Mouse (Mus musculus): ENCODE measurements around the gene Fgf22. TPM values are rescaled to one million over a fixed set of nuclear protein-coding genes. Genes with fewer than 3 reads are reported as not detected.
A peak's percentile ranks its signal among the peaks of the same experiment; 100 is the strongest.

Fgf22 gene
- polyA plus RNA-seq, 1 experiment from 2014 or later, result 1.8 TPM

- H3K4me3 ChIP-seq (ENCODE audit: low read depth, low read length), result peak overlapping the region; percentile 94
- no peaks in the 10 kb centered on the region; the same call in 1 of the 2 replicates for H3K27me3 ChIP-seq (ENCODE audit: control insufficient read depth, insufficient read depth, low read depth, low read length)
- 10% methylated on average over 40 of the region's 40 CpGs for WGBS
- H3K9ac ChIP-seq (ENCODE audit: low read depth, low read length), result peak overlapping the region; percentile 98; the same call in 1 of the 2 replicates
- peak overlapping the region; percentile 89 for H3K4me2 ChIP-seq (ENCODE audit: low read length)
- H3K27ac ChIP-seq (ENCODE audit: low read length), result peak overlapping the region; percentile 91
- no peaks in the 10 kb centered on the region for H3K36me3 ChIP-seq (ENCODE audit: control insufficient read depth, insufficient read depth, low read length)
- peaks cover 32% of the 10 kb centered on the region for H3K4me1 ChIP-seq (ENCODE audit: control insufficient read depth, insufficient read depth, low read length)
- no peaks in the 10 kb centered on the region for H3K9me3 ChIP-seq (replicated peaks; ENCODE audit: control insufficient read depth, low read length, poor library complexity, severe bottlenecking)
- peak; percentile 87 for ATAC-seq
These were observed 12.7 kb downstream of the Fgf22 start for GRCm38 (mm10) chr10:79767372-79768244.

DNA sequence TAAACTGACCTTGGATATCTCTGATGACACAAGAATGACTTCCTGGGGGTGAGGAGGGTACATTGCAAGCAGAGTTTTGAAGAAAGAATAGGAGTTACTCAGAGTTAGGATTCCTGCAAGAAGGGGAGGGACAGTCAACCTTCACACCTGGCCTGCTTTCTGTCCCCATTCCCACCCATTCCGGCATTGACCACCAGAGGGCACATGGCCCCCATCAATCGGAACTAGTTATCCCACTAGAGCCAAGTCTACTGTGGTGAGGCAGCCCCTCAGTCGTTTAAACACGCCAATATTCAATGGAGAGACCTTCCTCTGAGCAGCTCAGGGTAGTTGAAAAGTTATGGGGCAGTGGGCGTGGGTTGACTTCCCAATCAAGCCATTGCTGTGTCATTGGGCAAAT, 13.5 kb downstream of the Fgf22 start:
- no peak overlapping the region for H3K27ac ChIP-seq (ENCODE audit: low read length)
- peak overlapping the region; percentile 89; the same call in 1 of the 2 replicates for H3K4me2 ChIP-seq (ENCODE audit: low read length)
- no peak overlapping the region for H3K4me3 ChIP-seq (ENCODE audit: low read depth, low read length)
- WGBS, result 4% methylated on average over 5 of the region's 5 CpGs
- H3K9me3 ChIP-seq (replicated peaks; ENCODE audit: control insufficient read depth, low read length, poor library complexity, severe bottlenecking), result no peaks in the 10 kb centered on the region
- ATAC-seq, result no peak
- no peaks in the 10 kb centered on the region; the same call in 1 of the 2 replicates for H3K27me3 ChIP-seq (ENCODE audit: control insufficient read depth, insufficient read depth, low read depth, low read length)
- H3K36me3 ChIP-seq (ENCODE audit: control insufficient read depth, insufficient read depth, low read length), result no peaks in the 10 kb centered on the region
- peaks cover 32% of the 10 kb centered on the region for H3K4me1 ChIP-seq (ENCODE audit: control insufficient read depth, insufficient read depth, low read length)
- H3K9ac ChIP-seq (ENCODE audit: low read depth, low read length), result no peak overlapping the region

DNA sequence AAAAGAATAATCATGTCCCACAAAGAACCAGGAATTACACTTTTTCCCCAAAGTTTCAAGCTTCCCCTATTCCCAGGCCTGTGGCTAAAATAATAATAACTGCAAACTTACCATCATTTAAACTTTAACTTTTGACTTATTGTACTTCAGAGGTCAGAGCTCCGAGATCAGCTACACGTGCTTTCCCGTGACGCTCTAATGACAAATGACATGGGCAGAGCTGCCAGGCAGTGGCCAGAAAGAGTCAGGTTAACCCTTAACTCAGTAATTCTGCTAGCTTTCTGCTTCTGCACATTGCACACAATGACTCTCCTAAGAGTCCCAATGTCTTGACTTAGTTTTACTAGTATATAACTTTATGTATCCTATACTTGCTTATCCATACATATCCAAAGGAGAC, 14.5 kb downstream of the Fgf22 start:
- peaks cover 28% of the 10 kb centered on the region for H3K4me1 ChIP-seq (ENCODE audit: control insufficient read depth, insufficient read depth, low read length)
- H3K4me2 ChIP-seq (ENCODE audit: low read length), result no peak overlapping the region
- H3K9ac ChIP-seq (ENCODE audit: low read depth, low read length), result no peak overlapping the region
- no peak overlapping the region for H3K27ac ChIP-seq (ENCODE audit: low read length)
- no peaks in the 10 kb centered on the region for H3K9me3 ChIP-seq (replicated peaks; ENCODE audit: control insufficient read depth, low read length, poor library complexity, severe bottlenecking)
- no peak overlapping the region for H3K4me3 ChIP-seq (ENCODE audit: low read depth, low read length)
- H3K27me3 ChIP-seq (ENCODE audit: control insufficient read depth, insufficient read depth, low read depth, low read length), result no peaks in the 10 kb centered on the region; the same call in 1 of the 2 replicates
- no peaks in the 10 kb centered on the region for H3K36me3 ChIP-seq (ENCODE audit: control insufficient read depth, insufficient read depth, low read length)
- 65% methylated on average over 4 of the region's 4 CpGs for WGBS
- no peak for ATAC-seq

DNA sequence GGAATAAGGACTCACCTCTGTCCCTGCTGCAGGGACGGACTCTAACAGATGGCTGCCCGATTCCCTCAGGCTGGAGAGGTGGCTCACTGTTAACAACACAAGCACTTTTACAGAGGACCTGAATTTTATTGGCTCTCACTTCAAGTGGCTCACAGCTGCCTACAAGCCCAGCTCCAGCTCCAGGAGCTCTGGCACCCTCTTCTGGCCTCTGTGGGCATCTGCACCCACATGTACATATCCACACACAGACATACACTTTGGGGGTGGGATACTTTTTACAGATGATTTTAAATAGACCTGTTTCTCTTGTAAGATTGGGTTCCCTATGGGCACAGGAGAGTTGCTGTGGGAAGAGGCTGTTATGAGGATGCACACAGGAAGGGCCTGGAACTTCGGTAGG, 17.4 kb downstream of the Fgf22 start:
- Histone ChIP-seq H3K27me3 (ENCODE audit: control insufficient read depth, insufficient read depth, low read depth, low read length) (peaks cover 5% of the 10 kb centered on the region), H3K4me3 (ENCODE audit: low read depth, low read length) (no peak overlapping the region), H3K9me3 (replicated peaks; ENCODE audit: control insufficient read depth, low read length, poor library complexity, severe bottlenecking) (no peaks in the 10 kb centered on the region), H3K27ac (ENCODE audit: low read length) (no peak overlapping the region), H3K4me1 (ENCODE audit: control insufficient read depth, insufficient read depth, low read length) (peaks cover 13% of the 10 kb centered on the region), H3K36me3 (ENCODE audit: control insufficient read depth, insufficient read depth, low read length) (no peaks in the 10 kb centered on the region), H3K4me2 (ENCODE audit: low read length) (no peak overlapping the region), H3K9ac (ENCODE audit: low read depth, low read length) (no peak overlapping the region)
- WGBS, result 97% methylated on average over 3 of the region's 3 CpGs
- no peak for ATAC-seq

DNA sequence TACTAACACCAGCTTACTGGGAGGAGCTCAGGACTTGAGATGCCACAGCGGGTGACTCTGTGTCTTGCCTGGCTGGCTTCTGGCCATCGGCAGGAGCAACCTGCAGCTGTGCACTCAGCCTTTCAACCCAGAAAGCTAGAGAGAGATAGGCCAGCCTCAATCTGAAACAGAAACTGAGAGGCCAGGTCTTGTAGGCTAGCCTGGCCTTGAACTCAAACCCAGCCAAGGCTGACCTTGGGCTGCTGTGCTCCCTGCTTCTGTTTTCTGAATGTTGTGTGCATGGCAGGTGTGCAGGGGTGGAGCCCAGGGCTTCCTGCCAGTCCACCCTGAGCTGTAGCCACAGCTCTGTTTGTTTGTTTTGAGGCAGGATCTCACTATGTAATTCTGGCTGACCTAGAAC, 18.3 kb downstream of the Fgf22 start:
- no peaks in the 10 kb centered on the region for H3K36me3 ChIP-seq (ENCODE audit: control insufficient read depth, insufficient read depth, low read length)
- ATAC-seq, result no peak
- 86% methylated on average over 2 of the region's 2 CpGs for WGBS
- no peaks in the 10 kb centered on the region for H3K9me3 ChIP-seq (replicated peaks; ENCODE audit: control insufficient read depth, low read length, poor library complexity, severe bottlenecking)
- no peak overlapping the region for H3K4me2 ChIP-seq (ENCODE audit: low read length)
- no peak overlapping the region for H3K4me3 ChIP-seq (ENCODE audit: low read depth, low read length)
- H3K4me1 ChIP-seq (ENCODE audit: control insufficient read depth, insufficient read depth, low read length), result peaks cover 7% of the 10 kb centered on the region
- peaks cover 13% of the 10 kb centered on the region for H3K27me3 ChIP-seq (ENCODE audit: control insufficient read depth, insufficient read depth, low read depth, low read length)
- no peak overlapping the region for H3K27ac ChIP-seq (ENCODE audit: low read length)
- H3K9ac ChIP-seq (ENCODE audit: low read depth, low read length), result no peak overlapping the region

DNA sequence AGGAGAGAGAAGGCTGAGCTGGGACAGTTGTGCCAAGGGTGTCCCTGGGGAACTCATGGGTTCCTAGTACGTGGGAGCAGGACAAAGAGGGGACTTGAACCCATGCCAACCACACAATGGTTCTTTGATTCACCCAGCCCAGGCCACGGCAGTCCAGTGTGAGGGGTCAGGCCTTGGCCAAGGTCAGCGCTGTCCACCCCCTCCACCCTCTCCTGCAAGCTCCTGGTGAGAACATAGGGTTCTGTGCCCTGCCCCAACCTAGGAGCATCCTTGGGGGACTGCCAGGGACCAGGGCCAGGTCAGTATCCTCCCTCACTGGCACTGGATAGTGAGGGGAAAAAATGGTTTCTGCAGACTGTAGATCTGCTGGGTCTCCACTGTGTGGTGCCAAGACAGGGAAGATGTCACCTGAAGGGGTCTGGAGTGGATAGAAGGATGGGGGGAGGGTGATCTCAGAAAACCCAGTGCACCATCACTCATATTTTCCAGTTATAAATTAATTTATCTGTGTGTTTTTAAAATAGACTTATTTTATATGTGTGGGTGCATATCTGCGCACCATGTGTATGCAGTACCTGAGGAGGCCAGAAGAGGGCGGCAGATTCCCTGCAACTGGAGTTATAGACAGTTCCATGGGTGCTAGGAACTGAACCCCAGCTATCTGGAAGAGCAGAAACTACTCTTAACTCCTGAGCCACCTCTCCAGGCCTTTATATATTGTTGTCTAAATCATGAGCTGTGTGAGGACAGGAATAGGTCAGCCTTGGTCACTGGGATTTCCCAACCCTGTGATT, 19.8 kb downstream of the Fgf22 start:
- no peak overlapping the region for H3K4me2 ChIP-seq (ENCODE audit: low read length)
- peaks cover 20% of the 10 kb centered on the region for H3K27me3 ChIP-seq (ENCODE audit: control insufficient read depth, insufficient read depth, low read depth, low read length)
- H3K4me1 ChIP-seq (ENCODE audit: control insufficient read depth, insufficient read depth, low read length), result no peaks in the 10 kb centered on the region
- no peak overlapping the region for H3K9ac ChIP-seq (ENCODE audit: low read depth, low read length)
- no peak overlapping the region for H3K4me3 ChIP-seq (ENCODE audit: low read depth, low read length)
- H3K27ac ChIP-seq (ENCODE audit: low read length), result no peak overlapping the region
- ATAC-seq, result no peak
- H3K36me3 ChIP-seq (ENCODE audit: control insufficient read depth, insufficient read depth, low read length), result no peaks in the 10 kb centered on the region
- no peaks in the 10 kb centered on the region for H3K9me3 ChIP-seq (replicated peaks; ENCODE audit: control insufficient read depth, low read length, poor library complexity, severe bottlenecking)
- WGBS, result 65% methylated on average over 5 of the region's 5 CpGs

DNA sequence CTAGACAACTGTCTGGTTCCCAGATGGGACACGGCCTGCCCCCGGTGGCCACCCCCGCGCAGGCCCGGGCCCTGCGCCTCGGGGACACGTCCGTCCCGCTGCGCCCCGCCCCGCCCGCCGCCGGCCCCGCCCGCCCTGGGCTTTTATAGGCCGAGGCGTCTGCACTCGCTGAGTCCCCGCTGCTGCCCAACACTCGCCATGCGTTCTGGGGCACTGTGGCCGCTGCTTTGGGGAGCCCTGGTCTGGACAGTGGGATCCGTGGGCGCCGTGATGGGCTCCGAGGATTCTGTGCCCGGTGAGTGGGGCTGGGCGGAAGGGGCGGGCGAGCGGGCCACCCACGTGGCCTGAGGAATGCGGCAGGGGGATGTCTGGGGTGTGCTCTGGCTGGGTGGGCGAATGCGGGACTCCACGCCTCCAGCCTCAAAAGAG, 22.2 kb downstream of the Fgf22 start, which contains the start of gene Fstl3:
Gene Fstl3, plus strand, starts transcription at position 170 of the 429 bp plus-strand sequence.
- ATAC-seq, result no peak
- H3K27ac ChIP-seq (ENCODE audit: low read length), result no peak within 1 kb of the TSS
- peak within 1 kb of the TSS; percentile 42; the same call in 1 of the 2 replicates for H3K4me2 ChIP-seq (ENCODE audit: low read length)
- H3K4me3 ChIP-seq (ENCODE audit: low read depth, low read length), result no peak within 1 kb of the TSS
- H3K9ac ChIP-seq (ENCODE audit: low read depth, low read length), result 0 out of 2 replicates have a peak within 1 kb of the TSS, but pooled peaks have one; percentile 1
- no peaks in the 10 kb centered on the region for H3K36me3 ChIP-seq (ENCODE audit: control insufficient read depth, insufficient read depth, low read length)
- no peaks in the 10 kb centered on the region for H3K4me1 ChIP-seq (ENCODE audit: control insufficient read depth, insufficient read depth, low read length)
- no peaks in the 10 kb centered on the region for H3K9me3 ChIP-seq (replicated peaks; ENCODE audit: control insufficient read depth, low read length, poor library complexity, severe bottlenecking)
- H3K27me3 ChIP-seq (ENCODE audit: control insufficient read depth, insufficient read depth, low read depth, low read length), result peaks cover 26% of the 10 kb centered on the region
- WGBS, result 2% methylated on average over 39 of the region's 39 CpGs

DNA sequence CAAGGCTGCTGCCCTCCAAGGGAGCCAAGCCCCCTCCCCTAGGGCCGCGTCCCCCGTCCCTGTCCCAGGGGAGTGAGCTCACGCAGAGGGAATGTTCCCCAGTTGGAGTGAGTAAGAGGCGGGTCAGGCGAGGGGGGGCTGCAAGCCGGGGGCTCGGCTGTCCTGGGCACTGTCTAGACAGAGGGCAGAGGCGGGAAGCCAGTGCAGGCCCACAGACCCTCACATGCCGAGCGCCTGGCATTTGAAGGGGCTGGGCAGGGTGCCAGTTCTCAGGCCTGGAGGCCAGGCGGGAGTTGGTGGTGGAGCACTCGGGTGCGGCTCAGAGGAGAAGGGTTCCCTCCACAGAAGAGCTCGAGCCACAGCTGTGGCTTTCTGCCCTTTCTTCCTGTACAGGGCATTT, 23.1 kb downstream of the Fgf22 start:
- no peak overlapping the region for H3K4me2 ChIP-seq (ENCODE audit: low read length)
- H3K9ac ChIP-seq (ENCODE audit: low read depth, low read length), result no peak overlapping the region
- peaks cover 28% of the 10 kb centered on the region for H3K27me3 ChIP-seq (ENCODE audit: control insufficient read depth, insufficient read depth, low read depth, low read length)
- H3K36me3 ChIP-seq (ENCODE audit: control insufficient read depth, insufficient read depth, low read length), result no peaks in the 10 kb centered on the region
- no peak overlapping the region for H3K27ac ChIP-seq (ENCODE audit: low read length)
- H3K9me3 ChIP-seq (replicated peaks; ENCODE audit: control insufficient read depth, low read length, poor library complexity, severe bottlenecking), result no peaks in the 10 kb centered on the region
- 17% methylated on average over 15 of the region's 15 CpGs for WGBS
- ATAC-seq, result no peak
- H3K4me1 ChIP-seq (ENCODE audit: control insufficient read depth, insufficient read depth, low read length), result no peaks in the 10 kb centered on the region
- no peak overlapping the region for H3K4me3 ChIP-seq (ENCODE audit: low read depth, low read length)

Measured in midbrain, embryonic 16.5 days (tissue).